Mouse (Mus musculus) liver, adult 2 months (tissue): ENCODE results near the gene Mthfd2.

Source experiments
- CTCF ChIP-seq: fragments of 200-500 bp; IDR thresholded peaks from 2 replicates; pipeline ENCODE4 v1.5.1; 2011; ENCODE audit warnings: low read depth, low read length, control low read depth
- POLR2A ChIP-seq: fragments of 200-500 bp; IDR thresholded peaks from 2 replicates; pipeline ENCODE4 v1.6.1; 2011; ENCODE audit warnings: low read length, control low read depth; ENCODE audit not compliant: insufficient read depth; ENCODE audit errors: extremely low read depth

DNA sequence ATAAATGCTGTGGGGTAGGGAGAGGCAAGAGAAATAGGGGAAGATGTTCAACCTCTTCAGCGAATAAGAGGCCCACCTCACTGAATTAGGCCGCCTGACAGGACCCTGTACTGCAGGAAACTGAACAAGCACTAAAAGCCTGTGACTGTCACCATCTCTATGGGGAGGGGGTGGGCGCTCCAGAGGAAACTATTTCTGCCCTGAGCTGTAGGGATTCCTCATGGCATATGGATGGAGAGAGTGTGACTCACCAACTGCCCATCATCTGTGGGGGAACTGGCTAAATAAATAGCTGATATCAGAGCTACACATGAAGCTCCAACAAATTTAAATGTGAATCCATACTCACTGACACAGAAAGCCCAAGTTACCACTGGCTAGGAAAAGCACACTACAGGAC lies 45.6 kb upstream of the Mthfd2 start:
- no peak for TF ChIP-seq POLR2A
- no peak for TF ChIP-seq CTCF
